Mouse (Mus musculus) cerebellum, postnatal 14 days (tissue): Measurements from ENCODE around the gene Gm8094.
"Not testable (repeated sequence)": the region's sequence is repeated elsewhere in the genome, so short reads cannot be mapped to it uniquely, and the experiment has no call there.

Experiments
- DNase-seq, 2 experiments: peaks; one replicate each; pipeline ENCODE4 v3.0.0; 2021; ENCODE audit warnings: mixed read lengths in 2 of 2

Gene Gm8094

GRCm38 (mm10) chr14:43076543-43076942, at the start of gene Gm8094:
Gm8094 (minus strand) TSS chr14:43076643.
- DNase-seq = not testable (repeated sequence)

- DNase-seq = not testable (repeated sequence)
Measured at GRCm38 (mm10) chr14:43119673-43120072, 43.2 kb upstream of the Gm8094 start.

GRCm38 (mm10) chr14:43100301-43100700, 23.9 kb upstream of the Gm8094 start, which contains the start of gene Gm8104:
Gm8104 (plus strand) TSS chr14:43100601.
- DNase-seq = not testable (repeated sequence)

- DNase-seq = not testable (repeated sequence)
Measured at GRCm38 (mm10) chr14:43089103-43089919, 12.9 kb upstream of the Gm8094 start.

- DNase-seq = not testable (repeated sequence)
Measured at GRCm38 (mm10) chr14:43084936-43085730, 8.7 kb upstream of the Gm8094 start.

- not testable (repeated sequence) for DNase-seq
Measured at GRCm38 (mm10) chr14:43060179-43060578, 16.3 kb downstream of the Gm8094 start.

- DNase-seq = not testable (repeated sequence)
Measured at GRCm38 (mm10) chr14:43058063-43058462, 18.4 kb downstream of the Gm8094 start.
